Mouse (Mus musculus) telencephalon, adult 2 months (tissue): Measurements from ENCODE around the gene Ift20.
"Not testable (repeated sequence)": the region's sequence is repeated elsewhere in the genome, so short reads cannot be mapped to it uniquely, and the experiment has no call there.

Source experiments
- DNase-seq: peaks from one replicate; pipeline ENCODE4 v3.0.0-alpha.2; 2011; ENCODE audit warnings: low read depth, low spot score

The Ift20 gene

GRCm38 (mm10) chr11:78522481-78522997 lies 13.6 kb upstream of the Ift20 start:
- DNase-seq, result no peak

- no peak for DNase-seq
These were observed 12.8 kb upstream of the Ift20 start for GRCm38 (mm10) chr11:78523241-78523955.

GRCm38 (mm10) chr11:78524838-78525237 lies 11.3 kb upstream of the Ift20 start:
- DNase-seq, result no peak

- no peak for DNase-seq
These were observed 7.4 kb upstream of the Ift20 start for GRCm38 (mm10) chr11:78528714-78529113.

- no peak for DNase-seq
These were observed 6.2 kb upstream of the Ift20 start for GRCm38 (mm10) chr11:78530001-78530400.

GRCm38 (mm10) chr11:78531046-78531445 lies 5.1 kb upstream of the Ift20 start:
- DNase-seq, result no peak

- DNase-seq, result not testable (repeated sequence)
These were observed 4.6 kb upstream of the Ift20 start for GRCm38 (mm10) chr11:78531515-78531914.

GRCm38 (mm10) chr11:78534516-78534915 lies 1.6 kb upstream of the Ift20 start:
- no peak for DNase-seq

GRCm38 (mm10) chr11:78535376-78536079 lies 633 bp upstream of the Ift20 start:
- DNase-seq, result peak; percentile 39

- no peak for DNase-seq
These were observed 526 bp downstream of the Ift20 start for GRCm38 (mm10) chr11:78536690-78537084.

- no peak for DNase-seq
These were observed 4.2 kb downstream of the Ift20 start for GRCm38 (mm10) chr11:78540358-78540757.

- DNase-seq, result no peak
These were observed 8.4 kb downstream of the Ift20 start for GRCm38 (mm10) chr11:78544449-78545111.

- no peak for DNase-seq
These were observed 9.0 kb downstream of the Ift20 start for GRCm38 (mm10) chr11:78545181-78545580.

- no peak for DNase-seq
These were observed 11.7 kb downstream of the Ift20 start for GRCm38 (mm10) chr11:78547718-78548460.

GRCm38 (mm10) chr11:78549491-78549987 lies 13.4 kb downstream of the Ift20 start:
- no peak for DNase-seq

- peak; percentile 97 for DNase-seq
These were observed 14.3 kb downstream of the Ift20 start, which contains the start of gene Tmem97 for GRCm38 (mm10) chr11:78550168-78551058. Tmem97 (minus strand) TSS chr11:78550777.

- no peak for DNase-seq
These were observed 14.9 kb downstream of the Ift20 start for GRCm38 (mm10) chr11:78551059-78551398.

- DNase-seq, result no peak
These were observed 19.5 kb downstream of the Ift20 start for GRCm38 (mm10) chr11:78555623-78556022.

GRCm38 (mm10) chr11:78556070-78556469 lies 19.9 kb downstream of the Ift20 start:
- no peak for DNase-seq

- DNase-seq, result no peak
These were observed 21.1 kb downstream of the Ift20 start for GRCm38 (mm10) chr11:78557241-78557640.
